Mouse (Mus musculus) testis, postnatal 10 days (tissue): Measurements from ENCODE around the gene Rnf186.

Experiments
- DNase-seq: peaks from one replicate; pipeline ENCODE4 v3.0.0; 2021; ENCODE audit warnings: low spot score

Rnf186 gene

GRCm38 (mm10) chr4:139013281-139013680 lies 46.4 kb downstream of the Rnf186 start:
- DNase-seq, result no peak

- DNase-seq, result peak; percentile 71
These were observed 47.9 kb downstream of the Rnf186 start for GRCm38 (mm10) chr4:139014793-139015192.
